Mouse (Mus musculus): ENCODE results near the gene Nfya.

Nfya gene

GRCm38 (mm10) chr17:48346231-48346630 lies 63.5 kb downstream of the Nfya start, which contains the start of gene Trem2:
TSS of gene Trem2 (plus strand) at chr17:48346401.
- no peak for DNase-seq (ENCODE audit: low read depth, low spot score)

- no peak for DNase-seq (ENCODE audit: low read depth, low spot score)
Measured at GRCm38 (mm10) chr17:48345824-48346223, 63.9 kb downstream of the Nfya start.

GRCm38 (mm10) chr17:48343065-48343464 lies 66.6 kb downstream of the Nfya start:
- no peak for DNase-seq (ENCODE audit: low read depth, low spot score)

- no peak for DNase-seq (ENCODE audit: low read depth, low spot score)
Measured at GRCm38 (mm10) chr17:48341947-48342346, 67.8 kb downstream of the Nfya start.

GRCm38 (mm10) chr17:48340267-48340666 lies 69.4 kb downstream of the Nfya start:
- no peak for DNase-seq (ENCODE audit: low read depth, low spot score)

Data from R1 (cell line).